Mouse (Mus musculus) midbrain, embryonic 14.5 days (tissue): ENCODE measurements around the gene Olfr25. TPM values are rescaled to one million over a fixed set of nuclear protein-coding genes. Genes with fewer than 3 reads are reported as not detected.

Experiments
- ATAC-seq: fragments of 200-750 bp; cut with Nextera tagmentation; 2 replicates; pipeline ENCODE4 v1.8.0; 2017; ENCODE audit warnings: moderate number of reproducible peaks, moderate library complexity; ENCODE audit not compliant: low FRiP score, low TSS enrichment
- DNase-seq: peaks from one replicate; pipeline ENCODE4 v3.0.0-alpha.2; 2015
- H3K27ac ChIP-seq: fragments of 300-500 bp; sonication (generic); replicated peaks from 2 replicates; pipeline ENCODE4 v1.5.1; 2014; ENCODE audit warnings: mild to moderate bottlenecking, low read depth, low read length, moderate library complexity
- H3K27me3 ChIP-seq: fragments of 300-500 bp; sonication (generic); 2 replicates; pipeline ENCODE4 v1.6.1; 2014; ENCODE audit warnings: low read length, control low read depth, mixed read lengths; ENCODE audit not compliant: control insufficient read depth, insufficient read depth
- H3K36me3 ChIP-seq: fragments of 300-500 bp; sonication (generic); 2 replicates; pipeline ENCODE4 v1.6.1; 2014; ENCODE audit warnings: low read length, control low read depth; ENCODE audit not compliant: control insufficient read depth, insufficient read depth
- H3K4me1 ChIP-seq: fragments of 300-500 bp; sonication (generic); 2 replicates; pipeline ENCODE4 v1.6.1; 2014; ENCODE audit warnings: mild to moderate bottlenecking, antibody characterized with exemption, low read length, control low read depth; ENCODE audit not compliant: control insufficient read depth, insufficient read depth
- H3K4me2 ChIP-seq: fragments of 300-500 bp; sonication (generic); 2 replicates; pipeline ENCODE4 v1.6.1; 2014; ENCODE audit warnings: mild to moderate bottlenecking, low read length, moderate library complexity
- H3K4me3 ChIP-seq: fragments of 300-500 bp; sonication (generic); replicated peaks from 2 replicates; pipeline ENCODE4 v1.5.1; 2014; ENCODE audit warnings: low read depth, low read length
- H3K9ac ChIP-seq: fragments of 300-500 bp; sonication (generic); replicated peaks from 2 replicates; pipeline ENCODE4 v1.6.1; 2014; ENCODE audit warnings: mild to moderate bottlenecking, low read length, moderate library complexity
- H3K9me3 ChIP-seq: fragments of 300-500 bp; sonication (generic); 2 replicates; pipeline ENCODE4 v1.6.1; 2016; ENCODE audit warnings: low read length, control low read depth, mixed read lengths; ENCODE audit not compliant: control insufficient read depth
- WGBS: fragments of 180-500 bp; shearing (Covaris S2); extraction: QIAGEN DNeasy Blood & Tissue Kit; methylation state at CpG from one replicate; pipeline ENCODE4 v1.1.7; 2014; 5-methylcytosine and 5-hydroxymethylcytosine counted together
- polyA plus RNA-seq: library from polyadenylated mRNA; unstranded; fragments of >200 nt; fragmentation: Nextera tagmentation; extraction: Ambion mirVana; gene quantifications from 2 replicates; pipeline ENCODE4 v1.2.1, GENCODE M21; 2014

Gene Olfr25
- polyA plus RNA-seq = not detected in 2 replicates

GRCm38 (mm10) chr9:38328760-38329159 lies at the start of gene Olfr25:
Olfr25 (plus strand) TSS chr9:38329060.
- Histone ChIP-seq H3K9ac (no peak within 1 kb of the TSS), H3K9me3 (no peaks in the 10 kb centered on the region), H3K4me1 (no peaks in the 10 kb centered on the region), H3K27ac (no peak within 1 kb of the TSS), H3K4me2 (no peak within 1 kb of the TSS), H3K27me3 (no peaks in the 10 kb centered on the region), H3K4me3 (no peak within 1 kb of the TSS), H3K36me3 (no peaks in the 10 kb centered on the region)
- DNase-seq (no peak), ATAC-seq (no peak)
- 80% methylated on average over 3 of the region's 3 CpGs for WGBS

GRCm38 (mm10) chr9:38290807-38291206 lies 38.1 kb upstream of the Olfr25 start, which contains the start of gene Olfr896-ps1:
Olfr896-ps1 (plus strand) TSS chr9:38291107.
- no peaks in the 10 kb centered on the region for H3K36me3 ChIP-seq
- WGBS = 91% methylated on average over 1 of the region's 1 CpGs
- H3K9ac ChIP-seq = no peak within 1 kb of the TSS
- no peaks in the 10 kb centered on the region for H3K4me1 ChIP-seq
- H3K27ac ChIP-seq = no peak within 1 kb of the TSS
- no peak for ATAC-seq
- H3K4me3 ChIP-seq = no peak within 1 kb of the TSS
- no peak within 1 kb of the TSS for H3K4me2 ChIP-seq
- H3K9me3 ChIP-seq = no peaks in the 10 kb centered on the region
- DNase-seq = no peak
- H3K27me3 ChIP-seq = no peaks in the 10 kb centered on the region

DNA sequence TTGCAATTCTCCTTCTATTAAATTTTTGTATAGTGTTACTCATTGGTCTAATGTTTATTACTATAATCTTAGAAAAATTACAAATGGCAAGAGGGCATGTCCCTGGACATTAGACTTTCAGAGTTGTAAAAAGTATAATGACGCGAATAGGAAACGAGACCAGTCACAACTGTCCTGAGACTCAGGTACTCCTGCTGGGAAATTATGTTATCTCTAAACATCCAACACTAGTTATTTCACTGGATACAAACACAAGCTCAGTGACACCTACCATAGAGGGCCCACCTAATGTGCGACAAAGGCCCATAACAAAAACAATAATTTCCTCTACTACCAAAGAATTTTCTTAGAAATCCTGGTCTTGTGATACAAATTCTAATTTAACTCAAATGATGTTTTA lies 19.3 kb downstream of the Olfr25 start, which contains the start of gene Olfr898:
Olfr898 (plus strand) TSS at position 301 of the 400 bp plus-strand sequence.
- H3K27me3 ChIP-seq = no peaks in the 10 kb centered on the region
- 97% methylated on average over 4 of the region's 4 CpGs for WGBS
- DNase-seq (no peak), ATAC-seq (no peak)
- no peaks in the 10 kb centered on the region for H3K9me3 ChIP-seq
- no peak within 1 kb of the TSS for H3K4me3 ChIP-seq
- H3K27ac ChIP-seq = no peak within 1 kb of the TSS
- no peaks in the 10 kb centered on the region for H3K4me1 ChIP-seq
- no peak within 1 kb of the TSS for H3K9ac ChIP-seq
- H3K36me3 ChIP-seq = no peaks in the 10 kb centered on the region
- H3K4me2 ChIP-seq = no peak within 1 kb of the TSS

DNA sequence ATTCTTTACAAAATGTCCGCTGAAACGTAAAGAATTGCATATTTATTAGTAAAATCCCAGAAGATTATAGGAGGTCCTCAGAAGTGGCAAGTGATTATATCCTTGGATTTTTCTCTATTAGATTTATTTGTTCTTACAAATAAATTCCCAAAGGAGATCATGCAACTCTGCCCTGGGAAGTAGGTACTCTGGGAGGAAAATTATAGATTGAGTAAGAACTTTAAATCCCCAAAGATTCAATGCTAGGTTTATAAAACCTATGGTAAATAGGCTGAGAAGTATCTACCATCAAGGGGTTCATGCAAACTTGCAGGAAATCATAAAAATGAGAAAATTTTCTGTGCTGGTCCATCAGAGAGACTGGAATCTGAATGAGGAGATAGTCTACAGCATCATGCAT lies 37.7 kb downstream of the Olfr25 start, which contains the start of gene Olfr250:
Olfr250 (plus strand) TSS at position 301 of the 400 bp plus-strand sequence.
- ATAC-seq (no peak), DNase-seq (no peak)
- no peaks in the 10 kb centered on the region for H3K4me1 ChIP-seq
- H3K27me3 ChIP-seq = no peaks in the 10 kb centered on the region
- 91% methylated on average over 2 of the region's 2 CpGs for WGBS
- H3K4me2 ChIP-seq = no peak within 1 kb of the TSS
- H3K9ac ChIP-seq = no peak within 1 kb of the TSS
- no peak within 1 kb of the TSS for H3K4me3 ChIP-seq
- no peak within 1 kb of the TSS for H3K27ac ChIP-seq
- H3K9me3 ChIP-seq = no peaks in the 10 kb centered on the region
- H3K36me3 ChIP-seq = no peaks in the 10 kb centered on the region

DNA sequence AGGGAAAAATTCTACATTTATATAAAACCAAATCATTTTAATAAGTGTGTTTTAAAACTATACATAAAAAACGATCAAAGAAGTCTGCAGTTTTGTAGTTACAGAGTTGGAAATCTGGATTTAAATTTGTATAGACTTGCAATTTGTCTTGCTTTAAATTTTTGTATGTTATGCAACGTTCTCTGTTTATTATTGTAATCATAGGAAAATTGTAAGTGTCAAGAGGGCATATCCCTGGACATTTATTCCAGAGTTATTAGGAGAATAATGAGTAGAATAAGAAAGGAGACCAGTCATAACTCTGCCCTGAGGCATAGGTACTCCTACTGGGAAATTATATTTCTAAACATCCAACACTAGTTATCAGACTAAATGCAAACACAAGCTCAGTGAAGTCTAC lies 47.9 kb downstream of the Olfr25 start, which contains the start of gene Olfr251:
Olfr251 (plus strand) TSS at position 301 of the 400 bp plus-strand sequence.
- Histone ChIP-seq H3K9ac (no peak within 1 kb of the TSS), H3K9me3 (no peaks in the 10 kb centered on the region), H3K4me2 (no peak within 1 kb of the TSS), H3K4me1 (no peaks in the 10 kb centered on the region), H3K36me3 (no peaks in the 10 kb centered on the region), H3K4me3 (no peak within 1 kb of the TSS), H3K27ac (no peak within 1 kb of the TSS), H3K27me3 (no peaks in the 10 kb centered on the region)
- ATAC-seq = no peak
- 70% methylated on average over 2 of the region's 2 CpGs for WGBS
- no peak for DNase-seq

Other genes with a start within 250 kb of the Olfr25 start
- gene Olfr887, start 245.0 kb upstream of the Olfr25 start, polyA plus RNA-seq = not detected in 2 replicates
- not detected in 2 replicates for gene Olfr888, start 220.9 kb upstream of the Olfr25 start, polyA plus RNA-seq
- gene Olfr889, start 213.9 kb upstream of the Olfr25 start, polyA plus RNA-seq = 0.04 and 0.05 TPM in 2 replicates
- not detected in 2 replicates for gene Olfr890, start 186.5 kb upstream of the Olfr25 start, polyA plus RNA-seq
- not detected in 2 replicates for gene Olfr891, start 148.2 kb upstream of the Olfr25 start, polyA plus RNA-seq
- gene Olfr893, start 120.7 kb upstream of the Olfr25 start, polyA plus RNA-seq = not detected in 2 replicates
- gene Olfr894, start 111.0 kb upstream of the Olfr25 start, polyA plus RNA-seq = not detected in 2 replicates
- gene Olfr143, start 76.3 kb upstream of the Olfr25 start, polyA plus RNA-seq = not detected in 2 replicates
- gene Olfr895, start 61.2 kb upstream of the Olfr25 start, polyA plus RNA-seq = not detected in 2 replicates
- gene Olfr896-ps1, start 38.0 kb upstream of the Olfr25 start, polyA plus RNA-seq = not detected in 2 replicates
- gene Olfr898, start 19.4 kb downstream of the Olfr25 start, polyA plus RNA-seq = not detected in 2 replicates
- not detected in 2 replicates for gene Olfr250, start 37.8 kb downstream of the Olfr25 start, polyA plus RNA-seq
- gene Olfr251, start 48.0 kb downstream of the Olfr25 start, polyA plus RNA-seq = not detected in 2 replicates
- not detected in 2 replicates for gene Olfr147, start 72.6 kb downstream of the Olfr25 start, polyA plus RNA-seq
- gene Olfr901, start 100.4 kb downstream of the Olfr25 start, polyA plus RNA-seq = not detected in 2 replicates
- gene Olfr902, start 118.6 kb downstream of the Olfr25 start, polyA plus RNA-seq = not detected in 2 replicates
- not detected in 2 replicates for gene Olfr904, start 134.1 kb downstream of the Olfr25 start, polyA plus RNA-seq
- not detected in 2 replicates for gene Olfr905, start 142.0 kb downstream of the Olfr25 start, polyA plus RNA-seq
- not detected in 2 replicates for gene Olfr906, start 158.0 kb downstream of the Olfr25 start, polyA plus RNA-seq
- not detected in 2 replicates for gene Olfr907, start 166.7 kb downstream of the Olfr25 start, polyA plus RNA-seq
- not detected in 2 replicates for gene Olfr911-ps1, start 192.5 kb downstream of the Olfr25 start, polyA plus RNA-seq
- not detected in 2 replicates for gene Olfr910, start 208.8 kb downstream of the Olfr25 start, polyA plus RNA-seq